Mouse (Mus musculus) kidney, postnatal 0 days (tissue): ENCODE measurements around the gene Sfxn5. TPM values are rescaled to one million over a fixed set of nuclear protein-coding genes. Genes with fewer than 3 reads are reported as not detected.

Experiments used
- ATAC-seq: fragments of 200-750 bp; cut with Nextera tagmentation; replicated peaks from 2 replicates; pipeline ENCODE4 v1.8.0; 2017; ENCODE audit warnings: low read depth, moderate number of reproducible peaks, moderate TSS enrichment, moderate library complexity; ENCODE audit not compliant: low FRiP score
- DNase-seq: peaks from one replicate; pipeline ENCODE4 v3.0.0-alpha.2; 2016; ENCODE audit warnings: low spot score
- H3K27ac ChIP-seq: fragments of 300-500 bp; sonication (generic); 2 replicates; pipeline ENCODE4 v1.5.1; 2014; ENCODE audit warnings: mild to moderate bottlenecking
- H3K27me3 ChIP-seq: fragments of 300-500 bp; sonication (generic); 2 replicates; pipeline ENCODE4 v1.6.1; 2014; ENCODE audit warnings: low read length, mixed read lengths; ENCODE audit not compliant: insufficient read depth
- H3K36me3 ChIP-seq: fragments of 300-500 bp; sonication (generic); 2 replicates; pipeline ENCODE4 v1.6.1; 2014; ENCODE audit warnings: low read length, mixed read lengths; ENCODE audit not compliant: insufficient read depth
- H3K4me1 ChIP-seq: fragments of 300-500 bp; sonication (generic); replicated peaks from 2 replicates; pipeline ENCODE4 v1.6.1; 2014; ENCODE audit warnings: antibody characterized with exemption, low read length, mixed read lengths; ENCODE audit not compliant: insufficient read depth
- H3K4me2 ChIP-seq: fragments of 300-500 bp; sonication (generic); 2 replicates; pipeline ENCODE4 v1.6.1; 2014; ENCODE audit warnings: mild to moderate bottlenecking, low read length, moderate library complexity, mixed read lengths
- H3K4me3 ChIP-seq: fragments of 300-500 bp; sonication (generic); replicated peaks from 2 replicates; pipeline ENCODE4 v1.5.1; 2014; ENCODE audit warnings: low read depth, low read length
- H3K9ac ChIP-seq: fragments of 300-500 bp; sonication (generic); 2 replicates; pipeline ENCODE4 v1.6.1; 2014; ENCODE audit warnings: low read depth, low read length
- H3K9me3 ChIP-seq: fragments of 300-500 bp; sonication (generic); replicated peaks from 2 replicates; pipeline ENCODE4 v1.6.1; 2016; ENCODE audit warnings: low read length, inconsistent platforms, mixed read lengths
- CTCF ChIP-seq: IDR thresholded peaks from 2 replicates; pipeline ENCODE4 v1.5.1; 2016; ENCODE audit warnings: antibody characterized with exemption, low read depth, mild to moderate bottlenecking, moderate library complexity
- WGBS: fragments of 180-500 bp; shearing (Covaris S2); extraction: QIAGEN DNeasy Blood & Tissue Kit; methylation state at CpG from one replicate; pipeline ENCODE4 v1.1.7; 2014; 5-methylcytosine and 5-hydroxymethylcytosine counted together
- microRNA-seq: library from miRNA; unstranded; fragments of <30 nt; microRNA quantifications from one replicate; pipeline ENCODE4, GENCODE M21; 2016
- polyA plus RNA-seq: library from polyadenylated mRNA; unstranded; fragments of >200 nt; fragmentation: Nextera tagmentation; extraction: Ambion mirVana; gene quantifications from 2 replicates; pipeline ENCODE4 v1.2.1, GENCODE M21; 2015

Gene Sfxn5
- polyA plus RNA-seq, 1 experiment from 2014 or later, result 15.7 TPM

DNA sequence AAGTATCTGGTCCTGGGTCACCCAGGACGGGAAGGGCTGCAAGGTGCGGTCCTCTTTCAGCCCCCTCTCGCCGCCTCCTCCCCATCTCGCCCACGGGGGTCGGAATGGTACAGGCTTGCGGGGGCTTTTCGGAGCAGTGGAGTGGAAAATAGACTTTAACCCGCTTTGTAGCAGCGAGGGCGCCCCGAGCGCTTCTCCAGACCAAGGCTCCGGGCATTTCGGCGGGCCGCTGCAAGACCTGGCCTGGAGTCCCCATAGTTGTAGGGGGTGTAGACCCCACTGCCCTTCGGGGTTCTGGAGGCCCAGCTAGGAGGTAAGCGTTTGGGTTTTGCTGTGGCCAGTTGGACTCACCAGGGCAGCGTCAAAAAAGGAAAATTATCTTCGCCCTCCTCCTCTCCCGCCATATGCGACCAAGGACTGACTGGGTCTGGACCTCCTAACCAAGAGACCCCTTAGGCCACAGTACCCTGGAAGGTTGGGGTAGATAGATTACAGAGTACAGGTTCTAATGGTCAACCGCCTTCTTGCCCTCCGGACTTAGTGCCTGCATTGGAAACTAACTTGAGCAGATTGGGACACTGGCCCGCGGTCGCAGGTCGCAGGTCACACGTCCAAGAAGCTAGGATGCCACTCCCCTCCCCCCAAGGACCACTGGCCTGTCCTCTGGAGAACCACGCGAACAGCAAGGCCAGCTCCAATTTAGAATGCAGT is 147.0 kb downstream of the Sfxn5 start:
- Histone ChIP-seq H3K4me1 (peaks cover 23% of the 10 kb centered on the region; the same call in 1 of the 2 replicates), H3K27ac (no peak overlapping the region), H3K9me3 (no peaks in the 10 kb centered on the region), H3K4me2 (peak overlapping the region; percentile 55), H3K36me3 (no peaks in the 10 kb centered on the region), H3K27me3 (peaks cover 52% of the 10 kb centered on the region), H3K9ac (no peak overlapping the region), H3K4me3 (peak overlapping the region; percentile 24)
- DNase-seq (no peak), ATAC-seq (no peak)
- TF ChIP-seq CTCF, result no peak
- 4% methylated on average over 33 of the region's 33 CpGs for WGBS

DNA sequence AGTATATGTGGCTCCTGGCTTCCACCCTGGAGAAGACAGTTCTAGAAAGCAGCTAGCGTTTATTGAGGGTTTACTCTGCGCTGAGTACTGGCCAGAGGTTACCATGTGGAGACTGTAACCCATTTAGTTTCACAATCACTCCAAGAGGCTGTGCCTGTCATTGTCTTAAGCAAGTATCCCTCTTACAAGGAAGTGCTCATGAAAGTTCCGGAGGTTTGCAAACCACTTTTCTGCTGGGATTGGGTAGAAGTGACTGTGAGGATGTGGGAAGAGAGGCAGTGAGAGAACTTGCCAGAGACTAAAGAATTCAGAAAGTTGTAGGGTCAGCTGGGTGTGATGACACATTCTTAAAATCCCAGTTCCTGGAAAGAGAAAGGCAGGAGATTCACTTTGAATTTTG is 149.3 kb downstream of the Sfxn5 start:
- TF ChIP-seq CTCF, result no peak
- no peak for ATAC-seq
- 58% methylated on average over 3 of the region's 3 CpGs for WGBS

DNA sequence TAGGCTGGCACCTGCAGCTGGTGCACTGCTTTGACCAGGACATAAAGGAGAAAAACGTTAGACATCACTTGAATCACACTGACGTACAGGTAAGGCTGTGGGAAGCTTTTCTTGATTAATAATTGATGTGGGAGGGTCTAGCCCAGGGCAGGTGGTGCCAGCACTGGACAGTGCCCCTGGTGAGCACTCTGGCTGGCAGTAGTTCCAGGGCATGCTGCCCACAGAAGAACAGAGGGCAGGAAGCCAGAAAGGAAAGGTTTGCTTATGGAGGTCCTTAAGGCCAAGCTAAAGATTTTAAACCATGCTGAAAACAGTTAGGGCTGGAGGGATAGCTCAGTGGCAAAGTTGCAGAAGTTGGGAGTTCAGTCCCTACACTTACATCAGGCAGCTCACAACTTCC is 153.2 kb downstream of the Sfxn5 start:
- H3K36me3 ChIP-seq, result no peaks in the 10 kb centered on the region
- TF ChIP-seq CTCF, result no peak
- 46% methylated on average over 2 of the region's 2 CpGs for WGBS
- H3K4me3 ChIP-seq, result no peak overlapping the region
- H3K4me1 ChIP-seq, result no peaks in the 10 kb centered on the region
- H3K4me2 ChIP-seq, result no peak overlapping the region
- DNase-seq, result no peak
- peaks cover 10% of the 10 kb centered on the region for H3K27me3 ChIP-seq
- no peak for ATAC-seq
- no peak overlapping the region for H3K27ac ChIP-seq
- H3K9me3 ChIP-seq, result no peaks in the 10 kb centered on the region
- H3K9ac ChIP-seq, result no peak overlapping the region

More for the DNA sequence above, 149.3 kb downstream of the Sfxn5 start:
- Histone ChIP-seq H3K9ac (no peak overlapping the region), H3K9me3 (no peaks in the 10 kb centered on the region), H3K27me3 (peaks cover 34% of the 10 kb centered on the region), H3K4me3 (no peak overlapping the region), H3K4me1 (peaks cover 16% of the 10 kb centered on the region; the same call in 1 of the 2 replicates), H3K27ac (no peak overlapping the region), H3K36me3 (no peaks in the 10 kb centered on the region), H3K4me2 (no peak overlapping the region)
- no peak for DNase-seq

DNA sequence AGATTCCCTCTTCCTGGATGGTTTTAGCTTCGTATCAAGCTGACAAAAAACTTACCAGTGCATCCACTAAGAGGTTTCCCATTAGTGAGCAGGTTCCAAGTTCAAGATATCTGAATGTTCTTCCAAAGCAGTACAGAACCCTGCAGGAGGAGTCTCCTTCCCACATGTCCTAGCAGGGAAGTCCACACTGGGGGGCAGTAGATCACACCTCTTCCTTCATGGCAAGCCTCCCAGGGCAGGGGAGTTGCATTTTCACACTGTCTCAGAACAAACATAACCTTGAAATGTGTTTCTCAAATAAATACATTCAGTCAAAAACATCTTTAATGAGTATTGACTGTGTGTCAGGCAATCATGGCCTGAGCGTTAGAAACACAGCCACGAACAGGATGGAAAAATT is 153.7 kb downstream of the Sfxn5 start:
- Histone ChIP-seq H3K4me3 (no peak overlapping the region), H3K36me3 (no peaks in the 10 kb centered on the region), H3K9me3 (no peaks in the 10 kb centered on the region), H3K27ac (no peak overlapping the region), H3K9ac (no peak overlapping the region), H3K4me1 (no peaks in the 10 kb centered on the region), H3K4me2 (no peak overlapping the region), H3K27me3 (peaks cover 9% of the 10 kb centered on the region)
- 77% methylated on average over 3 of the region's 3 CpGs for WGBS
- TF ChIP-seq CTCF, result peak; percentile 53
- ATAC-seq (no peak), DNase-seq (no peak)

DNA sequence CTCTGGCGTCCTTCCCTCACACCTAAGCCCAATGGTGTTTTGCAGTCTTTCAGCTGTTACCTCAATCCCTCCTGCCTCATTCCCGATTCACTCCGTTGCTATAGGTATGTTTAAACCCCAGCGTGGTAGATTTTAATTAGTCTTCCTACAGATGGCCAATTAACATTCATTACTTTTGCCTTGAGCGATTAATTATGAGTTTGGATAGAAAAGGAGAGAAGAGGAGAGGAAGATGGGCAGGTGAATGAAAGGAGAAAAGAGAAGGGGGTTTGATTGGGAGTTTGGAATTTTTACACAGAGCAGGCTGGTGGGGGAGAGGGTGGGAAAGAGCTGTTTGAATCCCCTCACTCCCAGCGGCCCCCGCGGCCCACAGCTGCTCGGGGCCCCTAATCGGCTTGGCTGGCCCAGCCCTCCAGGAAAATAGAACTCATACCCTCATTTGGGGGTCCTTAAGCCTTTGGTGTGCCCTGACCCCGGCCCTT is 167.7 kb downstream of the Sfxn5 start:
- Histone ChIP-seq H3K9ac (no peak overlapping the region), H3K9me3 (no peaks in the 10 kb centered on the region), H3K4me2 (no peak overlapping the region), H3K27ac (no peak overlapping the region), H3K4me3 (no peak overlapping the region), H3K27me3 (no peaks in the 10 kb centered on the region), H3K36me3 (no peaks in the 10 kb centered on the region), H3K4me1 (no peaks in the 10 kb centered on the region)
- WGBS, result 61% methylated on average over 11 of the region's 11 CpGs
- DNase-seq (no peak), ATAC-seq (no peak)
- no peak for TF ChIP-seq CTCF

Small RNA genes lying within 50 kb of the gene (microRNA-seq; reads per million reads assigned to microRNA genes)
- not detected for gene Mir705

Other genes with a start within 250 kb of the Sfxn5 start
- 78.8 and 83.7 TPM in 2 replicates for gene Spr, start 195.7 kb downstream of the Sfxn5 start, polyA plus RNA-seq
- gene Emx1, start 146.0 kb downstream of the Sfxn5 start, polyA plus RNA-seq, result 36.5 and 40.2 TPM in 2 replicates
- 21.0 and 21.2 TPM in 2 replicates for gene Rab11fip5, start 41.2 kb upstream of the Sfxn5 start, polyA plus RNA-seq
- not detected in 2 replicates for gene Noto, start 90.5 kb upstream of the Sfxn5 start, polyA plus RNA-seq
- 34.6 and 38.7 TPM in 2 replicates for gene Smyd5, start 98.6 kb upstream of the Sfxn5 start, polyA plus RNA-seq
- 358 and 392 TPM in 2 replicates for gene Cct7, start 118.1 kb upstream of the Sfxn5 start, polyA plus RNA-seq
- gene Pradc1, start 118.5 kb upstream of the Sfxn5 start, polyA plus RNA-seq, result 37.3 and 40.2 TPM in 2 replicates
- gene Fbxo41, start 169.6 kb upstream of the Sfxn5 start, polyA plus RNA-seq, result 0.04 and 0.08 TPM in 2 replicates
- not detected in 2 replicates for gene Egr4, start 180.2 kb upstream of the Sfxn5 start, polyA plus RNA-seq